ENCODE assay signal across 24 mouse cellular contexts in genomic region chr12:68980173-68980572, GRCm38 (mm10).
DNase-seq lines count a peak whose midpoint lies in the region; ATAC-seq and TF ChIP-seq lines count a peak whose summit lies in the region.
"Had no signal": no experiment of that assay in that cellular context is flagged by ENCODE, and none has a peak within 500 bp of the region (broad histone marks: within the 10 kb centered on the region; RNA-seq: fewer than 3 reads in every experiment).

No protein-coding gene starts in this region.

- ATAC-seq in lung, embryonic 15.5 days (ENCODE audit: borderline replicate concordance, extremely low read depth, low FRiP score, low TSS enrichment): peak; percentile 39; the same call in 1 of the 2 replicates
- ATAC-seq in midbrain, embryonic 15.5 days (replicated peaks): 0 out of 2 replicates have a peak, but pooled peaks have one; percentile 37
- no peak for ATAC-seq in midbrain, embryonic 16.5 days
- peak; percentile 59 to 86 for ATAC-seq in hematopoietic stem cell, adult 5-6 weeks (replicated peaks in 1 of 2; ENCODE audit: insufficient read depth in 1 of 2, low FRiP score in 2 of 2, low TSS enrichment in 1 of 2, low read depth in 1 of 2, poor library complexity in 2 of 2, severe bottlenecking in 2 of 2)
- ATAC-seq: CD4-positive, CD25-positive, alpha-beta regulatory T cell, adult 4 months; forebrain, embryonic 13.5 days; intestine, embryonic 16.5 days had no signal

- DNase-seq in lung, adult 2 months: no peak
- no peak for DNase-seq in gastrocnemius, postnatal 14 days
- DNase-seq in T-cell, adult 2 months (ENCODE audit: low spot score): no peak
- DNase-seq: adrenal gland, postnatal 25 days; cerebellum, adult 11-12 months; cerebellum, adult 9-11 months; gastrocnemius, postnatal 25 days; heart, adult 18-20 months; heart, postnatal 36 days; kidney, adult 8-10 months; kidney, postnatal 4 days had no signal

- H3K27me3 ChIP-seq in lung, embryonic 15.5 days: no peaks in the 10 kb centered on the region
- no peaks in the 10 kb centered on the region for H3K27me3 ChIP-seq in midbrain, embryonic 15.5 days (replicated peaks)
- no peaks in the 10 kb centered on the region for H3K27me3 ChIP-seq in midbrain, embryonic 16.5 days (ENCODE audit: control insufficient read depth, insufficient read depth, low read depth, low read length)
- H3K27me3 ChIP-seq: forebrain, embryonic 13.5 days; hindbrain, embryonic 13.5 days; limb, embryonic 13.5 days; megakaryocyte, embryonic 14.5 days had no signal

- H3K4me3 ChIP-seq in lung, embryonic 15.5 days: no peak overlapping the region
- no peak overlapping the region for H3K4me3 ChIP-seq in lung, adult 2 months (replicated peaks; ENCODE audit: extremely low read depth, low read depth, low read length)
- no peak overlapping the region for H3K4me3 ChIP-seq in midbrain, embryonic 15.5 days
- no peak overlapping the region for H3K4me3 ChIP-seq in midbrain, embryonic 16.5 days (ENCODE audit: low read depth, low read length)
- H3K4me3 ChIP-seq: forebrain, embryonic 13.5 days; hindbrain, embryonic 13.5 days; limb, embryonic 13.5 days; megakaryocyte, embryonic 14.5 days had no signal

- no peak overlapping the region for H3K9ac ChIP-seq in lung, embryonic 15.5 days
- H3K9ac ChIP-seq in midbrain, embryonic 15.5 days: no peak overlapping the region
- no peak overlapping the region for H3K9ac ChIP-seq in midbrain, embryonic 16.5 days (ENCODE audit: low read depth, low read length)
- H3K9ac ChIP-seq: forebrain, embryonic 13.5 days; hindbrain, embryonic 13.5 days; limb, embryonic 13.5 days had no signal

- no peaks in the 10 kb centered on the region for H3K36me3 ChIP-seq in lung, embryonic 15.5 days
- H3K36me3 ChIP-seq in midbrain, embryonic 15.5 days (replicated peaks): no peaks in the 10 kb centered on the region
- H3K36me3 ChIP-seq in midbrain, embryonic 16.5 days (ENCODE audit: control insufficient read depth, insufficient read depth, low read length): no peaks in the 10 kb centered on the region
- H3K36me3 ChIP-seq: hindbrain, embryonic 13.5 days; limb, embryonic 13.5 days had no signal

- H3K27ac ChIP-seq in lung, embryonic 15.5 days: no peak overlapping the region
- no peak overlapping the region for H3K27ac ChIP-seq in midbrain, embryonic 15.5 days
- no peak overlapping the region for H3K27ac ChIP-seq in midbrain, embryonic 16.5 days (ENCODE audit: low read length)
- H3K27ac ChIP-seq: forebrain, embryonic 13.5 days; hindbrain, embryonic 13.5 days; kidney, postnatal 0 days; limb, embryonic 13.5 days had no signal

- no peak for TF ChIP-seq CTCF in lung, adult 2 months (IDR thresholded peaks at IDR 0.05; ENCODE audit: insufficient read depth, low read length)

- H3K9me3 ChIP-seq in lung, embryonic 15.5 days: no peaks in the 10 kb centered on the region
- no peaks in the 10 kb centered on the region for H3K9me3 ChIP-seq in midbrain, embryonic 15.5 days
- H3K9me3 ChIP-seq in midbrain, embryonic 16.5 days (replicated peaks; ENCODE audit: control insufficient read depth, low read length, poor library complexity, severe bottlenecking): no peaks in the 10 kb centered on the region
- H3K9me3 ChIP-seq: forebrain, embryonic 13.5 days; hindbrain, embryonic 13.5 days; limb, embryonic 13.5 days had no signal

- no peak for TF ChIP-seq POLR2A in lung, adult 2 months (IDR thresholded peaks at IDR 0.05; ENCODE audit: borderline replicate concordance, extremely low read depth, low read depth, low read length)

- intact Hi-C loops in gastrocnemius, postnatal 14 days (cut with DNase I; ENCODE audit: low total_unique reads): no loop called here

- H3K4me2 ChIP-seq in lung, embryonic 15.5 days: no peak overlapping the region
- no peak overlapping the region for H3K4me2 ChIP-seq in midbrain, embryonic 15.5 days
- H3K4me2 ChIP-seq in midbrain, embryonic 16.5 days (ENCODE audit: low read length): no peak overlapping the region
- H3K4me2 ChIP-seq: forebrain, embryonic 13.5 days; heart, embryonic 11.5 days; hindbrain, embryonic 13.5 days; limb, embryonic 13.5 days; liver, embryonic 11.5 days had no signal

- H3K4me1 ChIP-seq in lung, embryonic 15.5 days: peaks cover 4% of the 10 kb centered on the region; the same call in 1 of the 2 replicates
- H3K4me1 ChIP-seq in lung, adult 2 months (ENCODE audit: control insufficient read depth, insufficient read depth, low read length): no peaks in the 10 kb centered on the region
- peaks cover 15% of the 10 kb centered on the region; the same call in 1 of the 2 replicates for H3K4me1 ChIP-seq in midbrain, embryonic 15.5 days
- H3K4me1 ChIP-seq in midbrain, embryonic 16.5 days (ENCODE audit: control insufficient read depth, insufficient read depth, low read length): peaks cover 5% of the 10 kb centered on the region
- H3K4me1 ChIP-seq: forebrain, embryonic 13.5 days; hindbrain, embryonic 13.5 days; megakaryocyte, embryonic 14.5 days had no signal

- WGBS in lung, embryonic 15.5 days: 48% methylated on average over 4 of the region's 4 CpGs
- WGBS in lung, adult 2 months: 53% methylated on average over 4 of the region's 4 CpGs
- 67% methylated on average over 4 of the region's 4 CpGs for WGBS in midbrain, embryonic 15.5 days
- 77% methylated on average over 4 of the region's 4 CpGs for WGBS in midbrain, embryonic 16.5 days
